Mouse (Mus musculus): ENCODE measurements around the gene Tulp4. TPM values are rescaled to one million over a fixed set of nuclear protein-coding genes. Genes with fewer than 3 reads are reported as not detected.
A peak's percentile ranks its signal among the peaks of the same experiment; 100 is the strongest.

Tulp4 gene
- polyA plus RNA-seq, 1 experiment from 2014 or later, result 159 TPM

GRCm38 (mm10) chr17:6102287-6102686, 4.0 kb upstream of the Tulp4 start:
- H3K27ac ChIP-seq, result no peak overlapping the region
- no peaks in the 10 kb centered on the region for H3K36me3 ChIP-seq
- H3K4me3 ChIP-seq, result no peak overlapping the region
- WGBS, result 92% methylated on average over 3 of the region's 3 CpGs
- peaks cover under 1% of the 10 kb centered on the region; the same call in 1 of the 2 replicates for H3K4me1 ChIP-seq
- DNase-seq (ENCODE audit: low spot score), result no peak
- no peaks in the 10 kb centered on the region for H3K9me3 ChIP-seq (replicated peaks)
- H3K27me3 ChIP-seq (ENCODE audit: low read depth, poor library complexity, severe bottlenecking), result 0 out of 2 replicates have a peak, but pooled peaks cover 4% of the 10 kb centered on the region

GRCm38 (mm10) chr17:6103566-6103965, 2.7 kb upstream of the Tulp4 start:
- WGBS, result 87% methylated on average over 6 of the region's 6 CpGs
- no peaks in the 10 kb centered on the region for H3K36me3 ChIP-seq
- H3K27me3 ChIP-seq (ENCODE audit: low read depth, poor library complexity, severe bottlenecking), result 0 out of 2 replicates have a peak, but pooled peaks cover 4% of the 10 kb centered on the region
- no peaks in the 10 kb centered on the region for H3K9me3 ChIP-seq (replicated peaks)
- no peak overlapping the region for H3K27ac ChIP-seq
- H3K4me3 ChIP-seq, result no peak overlapping the region
- H3K4me1 ChIP-seq, result peaks cover 12% of the 10 kb centered on the region
- DNase-seq (ENCODE audit: low spot score), result no peak

GRCm38 (mm10) chr17:6107015-6107601, 871 bp downstream of the Tulp4 start:
- peak; percentile 76 for DNase-seq (ENCODE audit: low spot score)
- no peaks in the 10 kb centered on the region for H3K9me3 ChIP-seq (replicated peaks)
- H3K4me3 ChIP-seq, result peak overlapping the region; percentile 90
- H3K27ac ChIP-seq, result peak overlapping the region; percentile 97
- peaks cover 27% of the 10 kb centered on the region for H3K36me3 ChIP-seq
- WGBS, result under 1% methylated on average over 50 of the region's 50 CpGs
- H3K4me1 ChIP-seq, result peaks cover 22% of the 10 kb centered on the region
- H3K27me3 ChIP-seq (ENCODE audit: low read depth, poor library complexity, severe bottlenecking), result 0 out of 2 replicates have a peak, but pooled peaks cover 4% of the 10 kb centered on the region

- H3K9me3 ChIP-seq (replicated peaks), result no peaks in the 10 kb centered on the region
- H3K27me3 ChIP-seq (ENCODE audit: low read depth, poor library complexity, severe bottlenecking), result 0 out of 2 replicates have a peak, but pooled peaks cover 4% of the 10 kb centered on the region
- H3K4me3 ChIP-seq, result peak overlapping the region; percentile 90
- peaks cover 22% of the 10 kb centered on the region for H3K4me1 ChIP-seq
- 80% methylated on average over 7 of the region's 7 CpGs for WGBS
- H3K27ac ChIP-seq, result no peak overlapping the region
- H3K36me3 ChIP-seq, result peaks cover 33% of the 10 kb centered on the region
- no peak for DNase-seq (ENCODE audit: low spot score)
Observed at GRCm38 (mm10) chr17:6108175-6108574, 1.9 kb downstream of the Tulp4 start.

- Histone ChIP-seq H3K36me3 (peaks cover 50% of the 10 kb centered on the region), H3K27ac (no peak overlapping the region), H3K4me1 (peaks cover 22% of the 10 kb centered on the region), H3K27me3 (ENCODE audit: low read depth, poor library complexity, severe bottlenecking) (no peaks in the 10 kb centered on the region), H3K4me3 (no peak overlapping the region), H3K9me3 (replicated peaks) (no peaks in the 10 kb centered on the region)
- 79% methylated on average over 3 of the region's 3 CpGs for WGBS
- no peak for DNase-seq (ENCODE audit: low spot score)
Observed at GRCm38 (mm10) chr17:6110956-6111355, 4.7 kb downstream of the Tulp4 start.

- Histone ChIP-seq H3K27ac (no peak overlapping the region), H3K4me3 (no peak overlapping the region), H3K36me3 (peaks cover 63% of the 10 kb centered on the region), H3K4me1 (peaks cover 9% of the 10 kb centered on the region; the same call in 1 of the 2 replicates), H3K27me3 (ENCODE audit: low read depth, poor library complexity, severe bottlenecking) (no peaks in the 10 kb centered on the region), H3K9me3 (replicated peaks) (no peaks in the 10 kb centered on the region)
- DNase-seq (ENCODE audit: low spot score), result no peak
- WGBS, result 91% methylated on average over 6 of the region's 6 CpGs
Observed at GRCm38 (mm10) chr17:6113653-6114052, 7.4 kb downstream of the Tulp4 start.

GRCm38 (mm10) chr17:6115085-6115484, 8.8 kb downstream of the Tulp4 start:
- DNase-seq (ENCODE audit: low spot score), result no peak
- Histone ChIP-seq H3K4me3 (no peak overlapping the region), H3K27ac (no peak overlapping the region), H3K27me3 (ENCODE audit: low read depth, poor library complexity, severe bottlenecking) (no peaks in the 10 kb centered on the region), H3K9me3 (replicated peaks) (no peaks in the 10 kb centered on the region), H3K4me1 (no peaks in the 10 kb centered on the region), H3K36me3 (peaks cover 57% of the 10 kb centered on the region)
- 97% methylated on average over 9 of the region's 9 CpGs for WGBS

- H3K9me3 ChIP-seq (replicated peaks), result no peaks in the 10 kb centered on the region
- no peak overlapping the region for H3K4me3 ChIP-seq
- no peaks in the 10 kb centered on the region for H3K4me1 ChIP-seq
- no peaks in the 10 kb centered on the region for H3K27me3 ChIP-seq (ENCODE audit: low read depth, poor library complexity, severe bottlenecking)
- H3K27ac ChIP-seq, result no peak overlapping the region
- peaks cover 51% of the 10 kb centered on the region for H3K36me3 ChIP-seq
- WGBS, result 80% methylated on average over 4 of the region's 4 CpGs
- DNase-seq (ENCODE audit: low spot score), result no peak
Observed at GRCm38 (mm10) chr17:6117148-6117725, 11.0 kb downstream of the Tulp4 start.

GRCm38 (mm10) chr17:6117917-6118316, 11.7 kb downstream of the Tulp4 start:
- DNase-seq (ENCODE audit: low spot score), result no peak
- 67% methylated on average over 3 of the region's 3 CpGs for WGBS
- H3K36me3 ChIP-seq, result peaks cover 53% of the 10 kb centered on the region
- H3K27me3 ChIP-seq (ENCODE audit: low read depth, poor library complexity, severe bottlenecking), result no peaks in the 10 kb centered on the region
- no peak overlapping the region for H3K27ac ChIP-seq
- H3K4me3 ChIP-seq, result no peak overlapping the region
- H3K4me1 ChIP-seq, result no peaks in the 10 kb centered on the region
- H3K9me3 ChIP-seq (replicated peaks), result no peaks in the 10 kb centered on the region

- WGBS, result 95% methylated on average over 4 of the region's 4 CpGs
- Histone ChIP-seq H3K9me3 (replicated peaks) (no peaks in the 10 kb centered on the region), H3K4me1 (no peaks in the 10 kb centered on the region), H3K27me3 (ENCODE audit: low read depth, poor library complexity, severe bottlenecking) (no peaks in the 10 kb centered on the region), H3K4me3 (no peak overlapping the region), H3K27ac (no peak overlapping the region), H3K36me3 (peaks cover 62% of the 10 kb centered on the region)
- no peak for DNase-seq (ENCODE audit: low spot score)
Observed at GRCm38 (mm10) chr17:6118861-6119260, 12.6 kb downstream of the Tulp4 start.

- Histone ChIP-seq H3K27me3 (ENCODE audit: low read depth, poor library complexity, severe bottlenecking) (no peaks in the 10 kb centered on the region), H3K4me3 (no peak overlapping the region), H3K9me3 (replicated peaks) (no peaks in the 10 kb centered on the region), H3K27ac (no peak overlapping the region), H3K36me3 (peaks cover 49% of the 10 kb centered on the region), H3K4me1 (no peaks in the 10 kb centered on the region)
- WGBS, result 95% methylated on average over 4 of the region's 4 CpGs
- DNase-seq (ENCODE audit: low spot score), result no peak
Observed at GRCm38 (mm10) chr17:6123776-6124175, 17.5 kb downstream of the Tulp4 start.

GRCm38 (mm10) chr17:6125441-6125840, 19.2 kb downstream of the Tulp4 start:
- no peak for DNase-seq (ENCODE audit: low spot score)
- H3K4me3 ChIP-seq, result no peak overlapping the region
- 96% methylated on average over 3 of the region's 3 CpGs for WGBS
- no peak overlapping the region for H3K27ac ChIP-seq
- H3K9me3 ChIP-seq (replicated peaks), result no peaks in the 10 kb centered on the region
- H3K36me3 ChIP-seq, result peaks cover 48% of the 10 kb centered on the region
- H3K4me1 ChIP-seq, result no peaks in the 10 kb centered on the region
- no peaks in the 10 kb centered on the region for H3K27me3 ChIP-seq (ENCODE audit: low read depth, poor library complexity, severe bottlenecking)

GRCm38 (mm10) chr17:6128039-6128438, 21.8 kb downstream of the Tulp4 start:
- no peaks in the 10 kb centered on the region for H3K9me3 ChIP-seq (replicated peaks)
- H3K4me1 ChIP-seq, result no peaks in the 10 kb centered on the region
- no peak for DNase-seq (ENCODE audit: low spot score)
- peaks cover 30% of the 10 kb centered on the region for H3K36me3 ChIP-seq
- no peak overlapping the region for H3K27ac ChIP-seq
- 39% methylated on average over 3 of the region's 3 CpGs for WGBS
- no peak overlapping the region for H3K4me3 ChIP-seq
- H3K27me3 ChIP-seq (ENCODE audit: low read depth, poor library complexity, severe bottlenecking), result no peaks in the 10 kb centered on the region

Measured in limb, embryonic 10.5 days (tissue).